Mouse (Mus musculus) heart, adult 2 months (tissue): ENCODE measurements around the gene Gtf2ird2.

Source experiments
- CTCF ChIP-seq: fragments of 200-600 bp; IDR thresholded peaks from 2 replicates; pipeline ENCODE4 v1.8.1; 2022; ENCODE audit warnings: antibody characterized with exemption, mild to moderate bottlenecking, moderate library complexity
- POLR2A ChIP-seq: fragments of 200-500 bp; IDR thresholded peaks from 2 replicates; pipeline ENCODE4 v1.6.1; 2011; ENCODE audit warnings: mild to moderate bottlenecking, low read depth, low read length, control low read depth; ENCODE audit not compliant: insufficient read depth

DNA sequence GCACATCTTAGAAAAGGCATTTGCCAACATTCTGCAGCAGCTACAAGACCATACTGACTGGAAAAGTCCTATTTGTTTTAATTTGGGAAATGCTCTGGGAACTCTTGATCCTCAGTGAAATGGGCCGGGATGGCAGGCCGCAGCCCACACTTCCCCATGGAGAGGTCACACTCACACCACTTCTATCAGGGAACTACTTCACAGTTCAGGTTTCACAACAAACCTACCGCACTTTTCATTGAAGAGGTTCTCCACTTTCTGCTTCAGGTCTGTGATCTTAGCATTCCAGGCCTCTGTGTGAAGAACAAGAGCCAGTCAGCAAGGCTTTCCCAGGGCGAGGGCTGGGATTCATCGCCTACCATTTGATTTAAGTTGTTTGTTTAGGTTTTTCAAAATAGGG is 61.1 kb downstream of the Gtf2ird2 start:
- TF ChIP-seq POLR2A (no peak), CTCF (no peak)
